Mouse (Mus musculus): ENCODE results near the gene Nkx6-1. TPM values are rescaled to one million over a fixed set of nuclear protein-coding genes. Genes with fewer than 3 reads are reported as not detected.
A peak's percentile ranks its signal among the peaks of the same experiment; 100 is the strongest.

Gene Nkx6-1
- polyA plus RNA-seq, 1 experiment: 0.08 TPM

DNA sequence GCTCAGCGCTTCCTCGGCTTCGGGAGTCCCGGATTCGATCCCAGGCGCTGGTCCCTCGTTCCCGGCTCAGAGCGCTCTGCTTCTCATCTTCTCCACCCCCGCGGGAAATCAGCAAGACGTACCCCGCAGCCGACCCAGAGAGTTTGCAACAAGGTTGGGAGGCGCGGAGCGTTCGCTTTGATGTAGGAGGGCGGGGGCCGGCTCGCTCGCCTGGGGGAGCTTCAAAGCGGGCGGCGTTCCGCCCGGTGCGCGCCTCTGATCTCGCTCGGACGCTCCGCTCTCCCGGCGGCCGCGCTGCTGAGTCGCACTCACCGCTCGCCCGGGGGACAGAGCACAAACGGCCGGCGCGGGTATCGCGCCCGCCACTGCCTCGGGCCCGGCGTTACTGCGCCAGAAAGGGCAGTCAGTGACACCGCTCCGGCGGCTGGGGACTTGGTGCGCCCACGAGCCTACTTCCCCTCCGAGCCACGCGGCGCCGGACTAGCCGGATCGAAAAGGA lies 324 bp downstream of the Nkx6-1 start:
- WGBS: under 1% methylated on average over 64 of the region's 64 CpGs
- no peak overlapping the region for H3K27ac ChIP-seq (ENCODE audit: insufficient read depth, low read depth, low read length)
- H3K4me3 ChIP-seq (ENCODE audit: insufficient read depth, low read depth, low read length): peak overlapping the region; percentile 4; the same call in 1 of the 2 replicates
- DNase-seq: no peak
- TF ChIP-seq CTCF (conservative IDR thresholded peaks at IDR 0.05; ENCODE audit: insufficient read depth, insufficient read length, low read depth, low read length) (no peak), POLR2A (IDR thresholded peaks at IDR 0.05; ENCODE audit: low read depth, low read length) (no peak)
- H3K4me1 ChIP-seq (ENCODE audit: control insufficient read depth, insufficient read depth, low read length): peaks cover 5% of the 10 kb centered on the region; the same call in 1 of the 2 replicates
- H3K27me3 ChIP-seq (replicated peaks; ENCODE audit: control insufficient read depth, insufficient read depth, low read length): peaks cover 21% of the 10 kb centered on the region
- H3K36me3 ChIP-seq (ENCODE audit: control insufficient read depth, insufficient read depth, low read length): no peaks in the 10 kb centered on the region

DNA sequence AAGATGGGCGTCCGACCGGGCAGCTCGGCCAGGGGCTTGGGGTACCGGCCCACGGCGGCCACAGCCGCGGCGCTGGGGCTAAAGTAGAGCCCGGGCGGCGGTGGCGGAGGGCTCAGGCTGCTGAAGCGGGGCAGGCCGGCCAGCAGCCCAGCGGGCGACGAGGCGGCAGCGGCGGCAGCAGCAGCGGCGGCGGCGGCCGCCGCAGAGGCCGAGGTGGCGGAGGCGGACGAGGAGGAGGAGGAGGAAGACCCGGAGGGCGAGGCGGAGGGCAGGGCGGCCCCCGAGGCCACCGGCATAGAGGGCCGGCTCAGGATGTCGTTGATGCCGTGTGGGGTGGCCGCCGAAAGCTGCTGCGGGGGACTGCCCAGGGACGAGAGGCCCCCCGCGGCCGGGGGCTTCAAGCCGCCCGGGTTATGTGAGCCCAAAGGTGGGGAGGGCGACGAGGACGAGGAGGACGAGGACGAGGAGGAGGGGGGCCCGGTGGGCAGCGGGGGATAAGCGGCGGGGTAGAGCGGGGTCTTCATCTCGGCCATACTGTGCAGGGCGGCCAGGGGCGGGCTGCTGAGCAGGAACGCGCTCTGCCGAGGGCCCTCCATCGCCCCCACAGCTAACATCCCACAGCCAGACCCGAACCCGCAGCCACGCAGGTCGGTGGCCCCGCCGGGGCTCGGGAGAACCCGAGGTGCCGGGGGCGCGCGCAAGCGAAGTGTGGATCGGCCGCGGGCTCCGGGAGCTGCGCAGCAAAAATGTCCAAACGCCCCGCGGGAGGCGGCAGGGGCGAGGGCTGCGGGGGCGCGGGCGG lies 974 bp downstream of the Nkx6-1 start:
- peaks cover 5% of the 10 kb centered on the region; the same call in 1 of the 2 replicates for H3K4me1 ChIP-seq (ENCODE audit: control insufficient read depth, insufficient read depth, low read length)
- WGBS: 2% methylated on average over 85 of the region's 94 CpGs
- no peak for DNase-seq
- no peak overlapping the region for H3K27ac ChIP-seq (ENCODE audit: insufficient read depth, low read depth, low read length)
- no peak for TF ChIP-seq CTCF (conservative IDR thresholded peaks at IDR 0.05; ENCODE audit: insufficient read depth, insufficient read length, low read depth, low read length)
- no peak for TF ChIP-seq POLR2A (IDR thresholded peaks at IDR 0.05; ENCODE audit: low read depth, low read length)
- peaks cover 19% of the 10 kb centered on the region for H3K27me3 ChIP-seq (replicated peaks; ENCODE audit: control insufficient read depth, insufficient read depth, low read length)
- no peaks in the 10 kb centered on the region for H3K36me3 ChIP-seq (ENCODE audit: control insufficient read depth, insufficient read depth, low read length)
- H3K4me3 ChIP-seq (ENCODE audit: insufficient read depth, low read depth, low read length): peak overlapping the region; percentile 13; the same call in 1 of the 2 replicates

DNA sequence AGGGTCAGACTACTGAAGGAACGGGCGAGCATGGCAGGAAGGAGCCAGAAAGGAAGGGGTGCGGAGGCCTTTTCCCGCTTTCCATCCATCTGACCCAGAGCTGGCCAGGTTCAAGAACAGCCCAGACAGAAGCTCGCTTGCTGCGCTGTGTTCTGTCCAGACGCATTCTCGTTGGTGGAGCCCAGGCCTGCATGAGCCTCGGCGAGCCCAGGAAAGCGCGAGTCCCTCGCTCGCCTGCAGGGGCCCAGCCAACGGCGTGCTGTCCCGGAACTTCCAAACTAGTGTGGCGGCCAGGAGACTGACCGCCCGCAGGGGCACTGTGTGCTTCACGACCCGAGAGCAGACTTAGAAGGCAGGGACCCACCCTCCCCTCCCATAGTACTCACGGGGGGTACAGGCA lies 1.6 kb downstream of the Nkx6-1 start:
- no peak for DNase-seq
- Histone ChIP-seq H3K4me1 (ENCODE audit: control insufficient read depth, insufficient read depth, low read length) (peaks cover 5% of the 10 kb centered on the region; the same call in 1 of the 2 replicates), H3K27ac (ENCODE audit: insufficient read depth, low read depth, low read length) (no peak overlapping the region), H3K4me3 (ENCODE audit: insufficient read depth, low read depth, low read length) (peak overlapping the region; percentile 13; the same call in 1 of the 2 replicates), H3K27me3 (replicated peaks; ENCODE audit: control insufficient read depth, insufficient read depth, low read length) (peaks cover 18% of the 10 kb centered on the region), H3K36me3 (ENCODE audit: control insufficient read depth, insufficient read depth, low read length) (no peaks in the 10 kb centered on the region)
- TF ChIP-seq POLR2A (IDR thresholded peaks at IDR 0.05; ENCODE audit: low read depth, low read length) (no peak), CTCF (conservative IDR thresholded peaks at IDR 0.05; ENCODE audit: insufficient read depth, insufficient read length, low read depth, low read length) (no peak)
- 3% methylated on average over 23 of the region's 23 CpGs for WGBS

DNA sequence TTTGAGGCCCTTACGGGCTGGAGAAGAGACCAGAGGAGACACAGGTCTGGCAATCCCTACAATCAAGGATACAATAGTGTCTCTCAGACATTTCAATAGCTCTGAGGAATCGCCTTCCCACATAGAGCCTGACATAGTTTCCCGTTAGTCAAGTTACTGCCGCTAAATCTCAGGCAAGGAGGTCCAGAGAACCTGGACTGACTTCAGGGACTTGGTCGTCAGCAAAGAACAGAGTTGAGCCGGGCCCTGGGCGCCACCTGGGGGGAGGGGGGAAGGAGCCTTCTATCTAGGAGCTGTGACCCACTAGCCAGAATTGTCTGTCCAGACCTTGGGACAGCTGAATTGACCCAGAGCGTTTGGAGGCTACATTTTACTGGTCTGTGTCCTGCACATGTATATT lies 2.3 kb downstream of the Nkx6-1 start:
- Histone ChIP-seq H3K27me3 (replicated peaks; ENCODE audit: control insufficient read depth, insufficient read depth, low read length) (peaks cover 21% of the 10 kb centered on the region), H3K36me3 (ENCODE audit: control insufficient read depth, insufficient read depth, low read length) (no peaks in the 10 kb centered on the region), H3K27ac (ENCODE audit: insufficient read depth, low read depth, low read length) (no peak overlapping the region), H3K4me1 (ENCODE audit: control insufficient read depth, insufficient read depth, low read length) (peaks cover 5% of the 10 kb centered on the region; the same call in 1 of the 2 replicates), H3K4me3 (ENCODE audit: insufficient read depth, low read depth, low read length) (no peak overlapping the region)
- TF ChIP-seq CTCF (conservative IDR thresholded peaks at IDR 0.05; ENCODE audit: insufficient read depth, insufficient read length, low read depth, low read length): no peak
- no peak for TF ChIP-seq POLR2A (IDR thresholded peaks at IDR 0.05; ENCODE audit: low read depth, low read length)
- DNase-seq: no peak
- 12% methylated on average over 8 of the region's 8 CpGs for WGBS

DNA sequence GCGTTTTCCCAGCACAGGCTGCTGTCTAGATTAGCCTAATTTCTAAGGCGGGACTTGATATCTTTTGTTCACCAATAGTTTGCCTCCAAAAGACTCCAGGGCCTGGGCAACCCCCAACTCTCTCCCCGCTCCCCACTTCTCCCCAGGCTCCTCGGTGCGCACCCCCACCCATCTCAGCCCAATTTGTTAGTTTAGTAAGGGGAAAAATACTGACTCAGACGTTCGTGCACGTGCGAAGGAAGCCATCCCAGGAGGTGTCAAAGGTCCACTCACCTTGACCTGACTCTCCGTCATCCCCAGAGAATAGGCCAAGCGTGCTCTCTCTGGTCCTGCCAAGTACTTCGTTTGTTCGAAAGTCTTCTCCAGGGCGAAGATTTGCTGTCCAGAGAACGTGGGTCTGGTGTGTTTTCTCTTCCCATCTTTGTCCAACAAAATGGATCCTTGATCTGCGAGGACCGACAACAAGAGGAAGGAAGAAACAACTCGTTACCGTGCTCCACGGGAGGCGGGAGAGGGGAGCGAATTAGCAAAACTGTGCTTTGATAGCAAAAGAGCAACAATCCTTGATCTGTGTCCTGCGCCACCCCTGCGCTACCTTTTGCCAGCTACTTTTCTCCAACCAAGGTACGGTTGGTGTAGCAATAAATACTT lies 3.1 kb downstream of the Nkx6-1 start:
- WGBS: 8% methylated on average over 25 of the region's 25 CpGs
- Histone ChIP-seq H3K36me3 (ENCODE audit: control insufficient read depth, insufficient read depth, low read length) (no peaks in the 10 kb centered on the region), H3K4me3 (ENCODE audit: insufficient read depth, low read depth, low read length) (no peak overlapping the region), H3K27me3 (replicated peaks; ENCODE audit: control insufficient read depth, insufficient read depth, low read length) (peaks cover 21% of the 10 kb centered on the region), H3K4me1 (ENCODE audit: control insufficient read depth, insufficient read depth, low read length) (peaks cover 5% of the 10 kb centered on the region; the same call in 1 of the 2 replicates), H3K27ac (ENCODE audit: insufficient read depth, low read depth, low read length) (no peak overlapping the region)
- no peak for TF ChIP-seq CTCF (conservative IDR thresholded peaks at IDR 0.05; ENCODE audit: insufficient read depth, insufficient read length, low read depth, low read length)
- no peak for DNase-seq

DNA sequence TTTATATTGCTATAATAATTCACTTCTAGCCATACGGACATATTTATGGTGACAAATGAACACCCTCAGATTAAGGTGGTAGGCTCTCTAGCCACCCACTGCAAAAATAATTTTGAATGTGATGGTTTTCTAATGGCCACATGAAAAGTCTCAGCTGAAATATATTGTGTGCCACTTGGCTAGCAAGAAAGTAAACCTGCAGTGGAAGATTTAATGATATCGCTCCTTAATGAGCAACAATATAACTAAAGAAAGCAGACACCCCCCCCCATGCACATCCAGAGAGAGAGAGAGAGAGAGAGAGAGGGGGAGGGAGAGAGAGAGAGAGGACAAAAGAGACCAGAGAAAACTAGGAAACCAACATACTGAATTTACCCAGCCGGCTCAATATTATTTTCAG lies 4.1 kb downstream of the Nkx6-1 start:
- Histone ChIP-seq H3K4me1 (ENCODE audit: control insufficient read depth, insufficient read depth, low read length) (peaks cover 4% of the 10 kb centered on the region; the same call in 1 of the 2 replicates), H3K36me3 (ENCODE audit: control insufficient read depth, insufficient read depth, low read length) (no peaks in the 10 kb centered on the region), H3K4me3 (ENCODE audit: insufficient read depth, low read depth, low read length) (no peak overlapping the region), H3K27ac (ENCODE audit: insufficient read depth, low read depth, low read length) (no peak overlapping the region), H3K27me3 (replicated peaks; ENCODE audit: control insufficient read depth, insufficient read depth, low read length) (peaks cover 21% of the 10 kb centered on the region)
- WGBS: 13% methylated on average over 3 of the region's 3 CpGs
- no peak for TF ChIP-seq POLR2A (IDR thresholded peaks at IDR 0.05; ENCODE audit: low read depth, low read length)
- no peak for TF ChIP-seq CTCF (conservative IDR thresholded peaks at IDR 0.05; ENCODE audit: insufficient read depth, insufficient read length, low read depth, low read length)
- no peak for DNase-seq

DNA sequence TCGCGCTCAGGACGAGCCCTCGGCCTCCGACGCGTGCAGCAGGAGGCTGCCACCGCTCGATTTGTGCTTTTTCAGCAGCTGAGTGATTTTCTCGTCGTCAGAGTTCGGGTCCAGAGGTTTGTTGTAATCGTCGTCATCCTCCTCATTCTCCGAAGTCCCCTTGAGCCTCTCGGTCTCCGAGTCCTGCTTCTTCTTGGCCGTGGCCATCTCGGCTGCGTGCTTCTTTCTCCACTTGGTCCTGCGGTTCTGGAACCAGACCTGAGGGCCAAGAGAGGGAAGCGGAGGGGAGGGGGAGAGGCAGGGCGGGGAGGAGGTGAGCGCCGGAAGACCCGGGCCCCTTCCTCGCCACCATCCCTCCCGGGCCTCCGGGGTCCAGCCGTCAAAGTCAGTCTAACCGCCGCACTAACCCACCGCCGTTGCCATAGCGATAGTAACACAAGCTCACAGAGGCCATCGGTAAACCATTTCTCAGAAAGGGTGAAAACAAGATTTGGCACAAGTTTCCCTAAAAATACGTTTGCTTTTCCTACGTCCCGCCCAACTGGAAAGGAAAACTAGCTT lies 5.3 kb downstream of the Nkx6-1 start:
- Histone ChIP-seq H3K36me3 (ENCODE audit: control insufficient read depth, insufficient read depth, low read length) (no peaks in the 10 kb centered on the region), H3K27ac (ENCODE audit: insufficient read depth, low read depth, low read length) (no peak overlapping the region), H3K4me3 (ENCODE audit: insufficient read depth, low read depth, low read length) (no peak overlapping the region), H3K4me1 (ENCODE audit: control insufficient read depth, insufficient read depth, low read length) (no peaks in the 10 kb centered on the region), H3K27me3 (replicated peaks; ENCODE audit: control insufficient read depth, insufficient read depth, low read length) (peaks cover 17% of the 10 kb centered on the region)
- WGBS: 9% methylated on average over 39 of the region's 39 CpGs
- no peak for DNase-seq
- TF ChIP-seq POLR2A (IDR thresholded peaks at IDR 0.05; ENCODE audit: low read depth, low read length): no peak
- TF ChIP-seq CTCF (conservative IDR thresholded peaks at IDR 0.05; ENCODE audit: insufficient read depth, insufficient read length, low read depth, low read length): no peak

Measured in kidney, adult 2 months (tissue).